Mouse (Mus musculus): Measurements from ENCODE around the gene Gm29276. TPM values are rescaled to one million over a fixed set of nuclear protein-coding genes. Genes with fewer than 3 reads are reported as not detected.
"Not testable (repeated sequence)": the region's sequence is repeated elsewhere in the genome, so short reads cannot be mapped to it uniquely, and the experiment has no call there.

The Gm29276 gene
- total RNA-seq (2021) = not detected

GRCm38 (mm10) chrY:42582150-42582549 is at the start of gene Gm29276:
Gene Gm29276 (minus strand): TSS chrY:42582250.
- intact Hi-C loops (cut with DNase I) = not testable (repeated sequence)

More at GRCm38 (mm10) chrY:42582150-42582549, at the start of gene Gm29276:
- not testable (repeated sequence) for DNase-seq

All from heart, postnatal 10 days (tissue).